Mouse (Mus musculus) cerebellum, adult 11 months (tissue): Measurements from ENCODE around the gene BC051142.
A peak's percentile ranks its signal among the peaks of the same experiment; 100 is the strongest.
"Not testable (repeated sequence)": the region's sequence is repeated elsewhere in the genome, so short reads cannot be mapped to it uniquely, and the experiment has no call there.

Experiments used
- DNase-seq: peaks from one replicate; pipeline ENCODE4 v3.0.0; 2022

Gene BC051142

DNA sequence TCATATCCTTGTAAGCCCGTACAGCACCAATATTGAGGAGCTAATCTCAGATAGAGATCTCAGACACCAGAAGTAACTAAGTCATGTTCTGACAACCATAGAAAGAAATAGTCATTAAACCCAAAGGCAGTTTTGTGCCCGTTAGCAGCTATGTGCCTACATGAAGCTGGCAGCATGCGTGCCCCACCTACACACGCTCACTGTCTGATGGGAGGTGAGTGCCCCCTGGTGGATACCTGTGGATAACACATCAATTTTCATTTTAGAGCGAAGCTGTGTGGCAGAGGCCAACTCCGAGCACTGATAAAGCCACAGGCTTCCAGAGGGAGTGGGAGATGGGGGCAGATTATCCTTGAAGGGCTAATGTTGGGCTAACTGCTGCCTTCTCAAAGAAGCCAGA, 12.5 kb downstream of the BC051142 start:
- peak; percentile 58 for DNase-seq

DNA sequence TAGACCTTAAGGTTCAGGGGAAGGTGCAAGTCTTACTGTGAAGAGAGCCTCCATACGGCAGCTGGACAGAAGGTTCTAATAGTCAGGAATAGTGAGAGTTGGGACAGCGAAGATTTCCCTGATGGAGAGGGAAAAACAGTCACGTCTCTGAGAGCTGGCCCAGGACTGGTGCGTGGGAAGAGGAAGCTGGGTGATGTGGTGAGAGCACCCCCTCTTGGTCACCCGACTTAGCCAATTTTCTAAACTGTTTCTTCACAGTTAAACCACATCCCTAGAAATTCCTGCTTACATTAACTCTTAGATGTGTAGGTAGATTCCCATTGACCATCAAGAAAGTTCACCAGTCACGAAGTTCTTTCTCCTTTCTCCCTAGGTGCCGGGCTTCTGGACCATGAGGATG, 21.4 kb downstream of the BC051142 start:
- no peak for DNase-seq

DNA sequence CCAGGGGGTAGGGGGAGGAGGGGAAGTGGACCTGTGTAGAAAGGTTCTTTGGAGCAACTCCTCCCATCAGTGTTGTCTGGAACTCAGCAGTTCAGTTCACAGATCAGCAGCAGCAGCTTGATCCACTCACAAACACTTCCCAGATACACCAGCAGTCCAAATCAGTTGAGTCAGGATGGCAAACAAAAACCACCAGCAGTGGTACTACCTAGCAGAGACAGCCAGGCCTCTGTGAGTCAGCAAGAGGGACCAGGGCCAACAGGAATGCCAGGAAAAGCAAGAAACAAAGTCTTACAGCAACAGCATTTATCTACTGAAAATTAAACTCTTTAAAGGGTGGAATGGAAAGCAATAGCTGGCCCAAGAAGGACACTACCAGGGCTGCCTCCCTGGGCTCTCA, 29.0 kb downstream of the BC051142 start:
- DNase-seq, result no peak

DNA sequence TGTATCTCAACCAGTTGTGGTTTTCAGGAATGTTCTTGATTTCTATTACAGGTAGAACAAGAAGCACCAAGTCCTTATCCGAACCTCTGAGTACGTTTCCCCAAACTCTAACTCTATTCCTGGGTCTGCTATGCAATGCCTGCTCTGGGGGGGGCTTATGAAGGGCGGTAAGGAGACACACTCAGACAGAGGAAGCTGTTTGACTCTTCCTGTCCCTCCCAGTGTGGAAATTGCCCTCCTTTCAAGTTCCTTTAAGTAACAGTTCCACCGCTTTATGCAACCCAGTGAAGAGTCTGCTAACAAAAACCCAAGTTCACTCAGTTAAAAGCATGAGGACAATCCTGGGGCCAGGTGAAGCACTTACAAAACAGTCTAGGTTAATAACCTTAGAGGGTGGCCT, 38.5 kb downstream of the BC051142 start:
- DNase-seq, result no peak

DNA sequence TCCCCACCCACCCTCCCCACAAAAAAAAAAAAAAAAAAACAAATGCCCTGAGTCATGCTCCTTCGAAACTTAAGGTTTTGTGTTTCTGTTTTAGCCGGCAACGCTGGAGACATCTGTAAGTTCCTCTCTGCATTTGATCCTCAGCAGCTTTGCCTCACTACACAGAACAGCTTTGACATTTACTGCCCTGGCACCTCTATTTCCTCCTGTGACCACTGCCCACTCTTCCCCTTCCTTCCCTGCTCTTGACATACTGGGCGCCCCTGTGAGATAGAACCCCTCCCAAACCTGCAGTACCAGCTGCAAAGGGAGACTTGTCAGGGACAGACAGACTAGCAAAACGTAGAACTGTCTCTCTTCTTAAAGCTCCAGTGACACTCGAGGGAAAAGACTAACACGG, 39.0 kb downstream of the BC051142 start:
- DNase-seq, result no peak

DNA sequence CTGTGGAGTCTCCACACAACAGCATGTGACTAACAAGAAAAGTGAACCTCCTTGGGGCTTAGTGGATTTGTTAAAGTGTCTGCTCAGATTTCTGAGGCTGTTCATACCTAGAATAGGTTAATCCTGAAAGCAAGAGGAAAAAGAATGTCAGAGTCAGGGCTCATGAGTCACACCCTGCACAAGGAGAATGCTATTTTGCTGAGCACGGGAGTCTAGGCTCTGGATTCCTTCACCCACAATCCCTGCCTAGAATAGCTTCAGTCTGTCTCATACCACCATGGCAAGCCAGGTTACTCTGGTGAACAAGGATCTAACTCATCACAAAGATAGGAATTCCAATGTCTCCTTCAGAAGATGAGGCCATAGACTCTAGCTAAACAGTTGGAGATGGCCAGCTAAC, 40.0 kb downstream of the BC051142 start:
- no peak for DNase-seq

DNA sequence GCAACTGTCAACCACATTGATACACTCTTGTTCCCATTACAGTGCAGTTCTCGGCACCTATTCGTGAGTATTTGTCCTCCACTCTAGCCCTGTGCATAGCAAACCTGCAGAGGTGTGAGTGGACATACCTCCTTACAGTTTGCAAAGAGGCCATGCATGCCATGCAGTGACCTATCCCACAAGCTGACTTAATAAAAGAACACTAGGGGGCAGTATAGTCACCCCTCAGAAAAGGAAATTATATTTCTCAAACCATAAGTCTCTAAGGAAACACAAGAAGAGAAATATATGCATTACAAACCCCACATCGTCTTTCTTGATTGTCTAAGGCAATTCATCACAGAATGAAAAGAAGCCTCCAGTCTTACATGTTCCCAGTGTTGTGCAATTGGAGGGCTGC, 41.2 kb downstream of the BC051142 start:
- no peak for DNase-seq

DNA sequence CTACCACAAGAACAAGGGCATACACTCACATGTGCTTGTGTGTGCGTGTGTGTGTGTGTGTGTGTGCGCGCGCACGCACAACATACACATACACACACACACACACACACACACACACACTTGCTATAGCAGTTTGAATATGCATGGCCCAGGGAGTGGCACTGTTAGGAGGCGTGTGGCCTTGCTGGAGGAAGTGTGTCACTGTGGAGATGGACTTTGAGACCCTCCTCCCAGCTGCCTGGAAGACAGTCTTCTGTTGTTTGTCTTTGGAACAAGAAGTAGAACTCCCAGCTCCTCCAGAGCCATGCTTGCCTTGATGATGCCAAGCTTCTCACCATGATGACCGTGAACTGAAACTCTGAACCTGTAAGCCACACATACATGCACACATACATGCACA, 43.4 kb downstream of the BC051142 start:
- DNase-seq, result no peak

DNA sequence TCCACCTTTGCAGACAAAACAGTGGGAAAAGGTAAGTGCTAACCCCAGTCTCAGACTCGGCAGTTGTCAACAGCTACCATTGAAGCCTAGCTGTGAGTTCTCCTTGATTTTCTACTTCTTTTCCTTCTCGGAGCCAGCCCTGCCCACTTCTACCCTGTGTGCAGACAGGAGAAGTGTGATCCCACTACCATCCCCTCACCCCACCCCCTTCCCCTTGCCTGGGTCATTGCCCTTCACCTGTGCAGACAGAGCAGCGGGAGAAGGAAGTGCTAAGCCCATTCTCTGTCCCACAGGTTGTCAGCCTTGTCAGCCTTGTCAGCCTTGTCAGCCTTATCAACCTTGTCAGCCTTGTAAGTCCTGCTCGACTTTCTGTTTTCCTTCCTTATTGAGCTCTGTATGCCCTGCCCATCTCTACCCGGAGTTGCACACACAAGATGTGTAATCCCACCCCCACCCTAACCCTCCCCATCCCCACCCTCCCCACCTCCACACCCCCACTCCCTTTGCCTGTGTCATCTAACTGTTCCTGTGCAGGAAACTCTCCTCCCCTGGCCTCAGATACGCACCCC, 49.9 kb downstream of the BC051142 start:
- DNase-seq, result no peak

DNA sequence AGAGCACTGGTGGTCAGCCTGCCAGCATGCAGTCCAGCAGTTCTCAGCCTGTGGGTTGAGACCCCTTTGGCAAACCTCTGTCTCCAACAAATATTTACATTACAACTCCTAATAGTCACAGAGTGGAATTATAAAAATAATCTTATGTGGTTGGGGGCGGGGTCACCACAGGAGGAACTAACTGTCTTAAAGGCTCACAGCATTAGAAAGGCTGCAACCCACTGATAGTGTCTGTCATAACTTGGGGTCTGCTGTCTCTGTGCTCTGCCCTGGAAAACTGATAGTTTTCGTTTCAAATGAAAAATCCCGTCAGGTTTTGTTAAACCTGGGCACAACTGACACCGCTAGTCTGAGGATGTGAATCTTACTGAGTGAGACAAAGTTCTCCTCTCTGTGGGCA, 59.0 kb downstream of the BC051142 start:
- no peak for DNase-seq

DNA sequence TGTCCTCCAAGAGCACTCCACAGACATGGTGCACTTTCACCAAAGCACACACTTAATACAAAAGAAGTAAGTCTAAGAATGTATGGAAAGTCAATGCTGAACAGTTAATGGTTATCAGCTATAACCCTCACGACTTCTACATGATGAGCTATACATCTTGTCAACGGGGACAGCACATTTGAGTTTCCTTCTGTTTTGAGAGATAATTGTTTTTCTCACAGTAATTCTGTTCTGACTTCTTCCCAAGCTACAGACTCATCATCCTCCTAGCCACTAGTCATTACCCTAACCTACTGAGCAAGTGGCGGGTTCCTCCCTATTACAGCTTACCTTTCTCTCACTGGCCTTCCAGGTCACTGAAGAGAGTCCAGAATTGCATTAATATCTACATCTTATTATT, 60.6 kb downstream of the BC051142 start:
- DNase-seq, result no peak

DNA sequence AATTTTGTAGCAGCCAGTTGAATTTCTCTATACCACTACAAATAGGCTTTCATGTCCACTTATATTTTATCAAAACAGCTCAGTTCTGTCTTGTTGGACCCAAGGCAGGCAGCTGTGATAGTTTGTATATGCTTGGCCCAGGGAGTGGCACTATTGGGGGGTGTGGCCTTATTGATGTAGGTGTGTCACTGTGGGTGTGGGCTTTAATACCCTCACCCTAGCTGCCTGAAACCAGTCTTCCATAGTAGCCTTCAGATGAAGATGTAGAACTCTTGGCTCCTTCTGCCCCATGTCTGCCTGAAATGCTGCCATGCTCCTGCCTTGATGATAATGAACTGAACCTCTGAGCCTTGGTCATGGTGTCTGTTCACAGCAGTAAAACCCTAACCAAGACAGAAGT, 67.3 kb downstream of the BC051142 start:
- not testable (repeated sequence) for DNase-seq

DNA sequence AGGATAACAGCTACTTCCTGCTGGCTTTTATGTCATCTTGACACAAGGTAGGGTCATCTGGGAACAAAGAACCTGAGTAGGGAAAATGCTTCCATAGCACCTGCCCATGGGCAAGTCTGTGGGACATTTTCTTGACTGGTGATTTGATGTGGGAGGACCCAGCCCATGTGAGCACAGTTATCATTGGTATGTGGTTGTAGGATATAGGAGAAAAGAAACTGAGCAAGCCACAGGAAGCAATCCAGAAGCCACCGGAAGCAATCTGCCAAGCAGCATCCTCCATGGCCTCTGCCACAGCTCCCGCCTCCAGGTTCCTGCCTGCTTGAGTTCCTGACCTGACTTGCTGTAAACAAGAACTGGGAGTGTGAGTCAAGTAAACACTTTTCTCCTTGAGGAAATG, 71.9 kb downstream of the BC051142 start:
- no peak for DNase-seq

DNA sequence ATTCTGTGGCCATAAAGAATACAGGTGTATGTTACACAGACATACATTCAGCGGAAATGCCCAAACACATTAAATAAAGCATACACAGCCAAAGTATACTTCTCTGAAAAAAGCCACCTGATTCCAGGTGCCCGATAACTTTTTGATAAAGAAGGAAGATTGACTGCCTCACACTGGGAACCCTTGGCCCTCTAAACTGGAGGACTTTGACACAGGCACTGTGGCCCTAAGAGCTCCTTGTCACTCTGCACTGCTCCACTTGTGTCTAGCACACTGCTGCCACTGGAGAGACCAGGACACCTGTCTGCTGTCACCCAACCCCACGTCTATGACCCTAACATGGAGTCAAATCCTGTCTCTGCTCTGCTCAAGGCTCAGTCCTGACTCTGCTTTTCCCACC, 76.4 kb downstream of the BC051142 start:
- no peak for DNase-seq

DNA sequence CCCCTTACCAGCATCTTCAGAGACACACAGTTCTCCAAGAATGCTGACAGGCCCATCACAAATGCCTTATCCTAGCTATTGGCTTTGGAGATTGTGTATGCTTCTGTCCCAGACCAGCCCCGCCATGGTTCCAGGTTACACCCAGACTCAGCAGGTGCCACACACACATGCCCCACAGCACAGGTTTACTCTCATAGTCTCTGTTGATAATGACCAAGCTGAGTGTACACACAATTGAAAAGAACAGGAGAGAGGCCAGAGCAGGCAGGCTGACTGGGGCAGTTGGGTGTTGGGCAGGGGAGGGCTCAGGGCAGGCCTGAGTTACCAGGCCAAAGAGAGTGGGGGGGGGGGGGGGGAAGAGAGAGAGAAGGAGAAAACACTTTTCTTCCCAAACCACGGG, 77.8 kb downstream of the BC051142 start:
- no peak for DNase-seq

DNA sequence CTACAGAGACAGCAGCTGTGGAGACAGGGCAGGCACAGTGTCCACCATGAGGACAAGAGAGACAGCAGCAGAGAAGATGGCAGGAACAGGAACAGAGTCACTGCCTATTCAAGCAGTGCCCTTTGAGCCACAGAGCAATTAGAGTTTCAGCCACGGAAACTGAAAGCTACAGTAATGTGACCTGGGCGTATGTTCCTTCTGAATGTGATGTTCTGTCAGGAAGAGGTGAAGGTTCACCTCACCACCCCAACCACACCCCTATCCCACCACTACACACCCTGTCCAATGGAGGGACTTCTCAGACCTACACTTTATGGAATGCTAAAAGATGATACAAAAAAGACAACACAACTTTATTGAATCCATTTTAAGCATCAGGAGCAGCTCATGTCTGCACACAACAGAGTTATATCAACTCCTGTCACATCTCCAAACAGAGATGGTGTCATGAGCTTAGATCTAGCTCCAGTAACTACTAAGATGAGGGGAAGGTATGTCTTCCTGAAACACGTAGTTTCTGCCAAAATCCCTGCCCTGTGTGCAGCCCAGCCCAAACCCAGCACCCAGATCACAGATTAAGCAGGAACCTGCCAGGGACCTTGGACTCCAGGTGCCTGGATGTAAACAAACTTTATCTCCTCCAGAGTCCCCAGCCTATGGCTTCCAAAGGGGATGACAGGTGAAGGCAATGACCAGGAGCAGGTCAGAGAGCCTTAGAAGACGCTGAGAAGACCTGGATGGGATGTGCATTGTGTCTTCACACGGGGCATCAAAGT, 78.8 kb downstream of the BC051142 start, which contains the start of gene Btnl4:
Btnl4 (minus strand) TSS at position 81 of the 776 bp plus-strand sequence.
- not testable (repeated sequence) for DNase-seq

DNA sequence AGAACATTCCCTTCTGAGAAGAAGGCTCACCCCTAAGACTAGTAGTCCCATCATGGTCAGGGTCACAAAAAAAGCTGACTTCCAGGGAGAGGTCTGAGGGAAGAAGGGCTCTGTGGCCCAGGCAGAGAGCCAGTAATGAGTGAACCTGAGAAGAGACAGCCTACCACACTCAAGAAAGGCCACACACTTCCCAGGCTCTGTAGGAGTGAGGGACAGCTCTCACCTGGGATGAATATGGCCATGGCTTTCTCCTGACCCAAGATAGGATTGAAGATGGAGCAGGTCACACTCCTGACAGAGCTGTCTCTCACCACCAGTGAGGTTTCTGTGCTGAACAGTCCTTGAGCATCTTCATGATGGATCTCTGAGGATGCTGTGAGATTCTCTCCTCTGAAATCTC, 94.2 kb downstream of the BC051142 start:
- no peak for DNase-seq

DNA sequence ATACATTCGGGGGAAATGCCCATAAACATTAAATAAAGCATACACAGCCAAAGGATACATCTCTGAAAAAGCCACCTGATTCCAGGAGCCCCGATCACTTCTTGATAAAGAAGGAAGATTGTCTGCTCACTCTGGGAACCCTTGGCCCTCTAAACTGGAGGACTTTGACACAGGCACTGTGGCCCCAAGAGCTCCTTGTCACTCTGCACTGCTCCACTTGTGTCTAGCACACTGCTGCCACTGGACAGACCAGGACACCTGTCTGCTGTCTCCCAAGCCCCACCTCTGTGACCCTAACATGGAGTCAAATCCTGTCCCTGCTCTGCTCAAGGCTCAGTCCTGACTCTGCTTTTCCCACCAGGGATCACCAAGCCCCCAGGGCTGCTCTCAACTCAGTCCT, 96.5 kb downstream of the BC051142 start:
- DNase-seq, result not testable (repeated sequence)

DNA sequence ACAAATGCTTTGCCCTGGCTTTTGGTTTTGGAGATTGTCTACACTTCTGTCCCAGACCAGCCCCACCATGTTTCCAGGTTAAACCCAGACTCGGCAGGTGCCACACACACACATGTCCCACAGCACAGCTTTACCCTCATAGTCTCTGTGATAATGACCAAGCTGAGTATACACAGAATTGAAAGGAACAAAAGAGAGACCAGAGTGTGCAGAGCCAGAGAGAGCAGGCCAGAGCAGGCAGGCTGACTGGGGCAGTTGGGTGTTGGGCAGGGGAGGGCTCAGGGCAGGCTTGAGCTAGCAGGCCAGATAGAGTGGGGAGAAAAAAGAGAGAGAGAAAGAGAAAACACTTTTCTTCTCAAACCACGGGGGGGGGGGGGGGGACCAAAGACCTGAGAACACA, 97.9 kb downstream of the BC051142 start:
- no peak for DNase-seq

DNA sequence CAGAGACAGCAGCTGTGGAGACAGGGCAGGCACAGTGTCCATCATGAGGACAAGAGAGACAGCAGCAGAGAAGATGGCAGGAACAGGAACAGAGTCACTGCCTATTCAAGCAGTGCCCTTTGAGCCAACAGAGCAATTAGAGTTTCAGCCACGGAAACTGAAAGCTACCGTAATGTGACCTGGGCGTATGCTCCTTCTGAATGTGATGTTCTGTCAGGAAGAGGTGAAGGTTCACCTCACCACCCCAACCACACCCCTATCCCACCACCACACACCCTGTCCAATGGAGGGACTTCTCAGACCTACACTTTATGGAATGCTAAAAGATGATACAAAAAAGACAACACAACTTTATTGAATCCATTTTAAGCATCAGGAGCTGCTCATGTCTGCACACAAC, 98.7 kb downstream of the BC051142 start:
- not testable (repeated sequence) for DNase-seq

DNA sequence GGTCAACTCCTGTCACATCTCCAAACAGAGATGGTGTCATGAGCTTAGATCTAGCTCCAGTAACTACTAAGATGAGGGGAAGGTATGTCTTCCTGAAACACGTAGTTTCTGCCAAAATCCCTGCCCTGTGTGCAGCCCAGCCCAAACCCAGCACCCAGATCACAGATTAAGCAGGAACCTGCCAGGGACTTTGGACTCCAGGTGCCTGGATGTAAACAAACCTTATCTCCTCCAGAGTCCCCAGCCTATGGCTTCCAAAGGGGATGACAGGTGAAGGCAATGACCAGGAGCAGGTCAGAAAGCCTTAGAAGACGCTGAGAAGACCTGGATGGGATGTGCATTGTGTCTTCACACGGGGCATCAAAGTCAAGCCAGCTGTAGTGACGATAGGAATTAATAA, 99.1 kb downstream of the BC051142 start:
- not testable (repeated sequence) for DNase-seq

DNA sequence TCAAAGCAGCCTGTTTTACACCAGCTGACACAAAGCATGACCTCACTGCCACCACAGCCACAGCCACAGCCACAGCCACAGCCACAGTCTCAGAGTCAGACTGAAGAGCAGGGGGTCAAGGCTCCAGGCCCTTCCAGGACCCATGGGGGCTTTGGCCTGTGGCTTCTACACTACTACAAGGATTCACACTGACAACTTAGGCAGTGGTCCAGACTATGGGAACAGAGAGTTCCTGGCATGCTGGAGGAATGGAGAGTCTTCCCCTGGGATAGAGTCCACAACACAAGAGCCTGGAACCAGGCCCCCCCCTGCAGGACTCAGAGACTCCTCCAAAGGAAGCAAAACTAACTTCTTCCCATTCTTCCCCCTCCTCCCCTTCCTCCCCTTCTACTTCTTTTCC, 109.0 kb downstream of the BC051142 start:
- no peak for DNase-seq
